Mouse (Mus musculus): Measurements from ENCODE around the gene B3gat1.

The B3gat1 gene

DNA sequence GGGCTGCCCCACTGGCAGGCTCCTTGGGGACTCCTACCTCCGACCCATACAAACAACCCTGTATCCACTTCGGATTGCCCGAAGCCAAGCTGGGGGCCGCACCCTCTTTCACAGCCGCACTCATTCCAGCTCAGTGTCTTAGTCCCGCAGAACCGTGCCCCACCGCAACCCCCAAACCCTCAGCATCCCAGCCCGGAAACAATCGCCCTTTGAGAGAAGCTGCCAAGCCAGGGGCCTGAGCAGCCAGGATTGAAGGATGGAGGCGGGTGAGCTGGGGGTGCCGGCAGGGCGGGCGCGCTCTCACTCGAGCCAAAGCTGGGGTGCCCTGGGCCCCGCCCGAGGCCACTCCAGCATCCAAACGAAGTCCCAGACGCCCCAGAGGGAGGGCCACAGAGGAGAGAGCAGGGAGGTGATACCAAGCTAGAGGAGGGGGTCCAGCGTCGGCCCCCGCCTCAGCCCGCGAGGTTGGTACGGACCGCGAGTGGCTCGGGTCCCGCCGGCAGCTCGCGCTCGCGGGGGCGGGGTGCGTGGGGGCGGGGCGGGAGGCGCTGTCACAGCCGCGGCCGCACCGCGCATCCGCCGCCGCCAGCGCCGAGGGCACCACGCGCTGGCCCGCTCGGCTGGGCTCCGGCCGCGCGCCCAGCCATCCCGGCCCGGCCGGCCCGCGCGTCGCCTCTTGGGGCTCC, at the start of gene B3gat1:
Gene B3gat1 (plus strand): TSS at position 523 of the 686 bp plus-strand sequence.
- no peak for DNase-seq (ENCODE audit: low read depth)

- no peak for DNase-seq (ENCODE audit: low read depth)
Measured at GRCm38 (mm10) chr9:26689171-26689570, 44.4 kb upstream of the B3gat1 start.

DNA sequence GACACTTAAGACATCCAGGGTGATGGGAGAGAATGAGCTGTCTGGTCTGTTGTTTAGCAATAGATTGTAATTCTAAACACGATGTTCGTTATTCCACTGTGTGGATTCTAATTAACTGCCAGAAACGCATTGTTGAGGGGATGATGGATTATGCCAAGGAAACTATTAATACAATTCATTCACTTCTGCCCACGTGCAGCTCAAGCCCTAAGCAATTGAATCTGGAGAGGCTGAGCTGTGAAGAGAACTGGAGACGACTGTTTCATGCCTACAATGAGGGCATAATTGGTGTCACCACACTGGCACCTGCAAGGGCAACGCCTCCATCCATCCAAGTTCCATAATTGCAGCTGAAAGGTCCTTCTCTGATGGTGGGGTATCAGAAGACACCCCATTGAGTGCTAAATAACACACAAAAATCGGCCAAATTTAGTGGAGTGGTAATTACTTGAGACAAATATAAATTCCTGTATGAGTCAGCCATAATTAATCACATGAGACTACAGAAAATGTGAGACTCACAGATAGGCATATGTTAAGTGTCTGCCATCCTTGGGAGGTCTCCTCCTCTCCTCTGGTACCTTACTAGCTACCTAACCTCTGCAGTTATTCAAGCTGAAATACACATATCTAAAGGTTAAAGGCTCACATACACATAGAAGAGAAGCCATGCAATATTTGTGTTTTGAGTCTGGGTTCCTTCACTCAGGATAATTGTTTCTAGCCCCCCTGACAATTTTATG, 43.4 kb upstream of the B3gat1 start:
- DNase-seq (ENCODE audit: low read depth) = no peak

DNA sequence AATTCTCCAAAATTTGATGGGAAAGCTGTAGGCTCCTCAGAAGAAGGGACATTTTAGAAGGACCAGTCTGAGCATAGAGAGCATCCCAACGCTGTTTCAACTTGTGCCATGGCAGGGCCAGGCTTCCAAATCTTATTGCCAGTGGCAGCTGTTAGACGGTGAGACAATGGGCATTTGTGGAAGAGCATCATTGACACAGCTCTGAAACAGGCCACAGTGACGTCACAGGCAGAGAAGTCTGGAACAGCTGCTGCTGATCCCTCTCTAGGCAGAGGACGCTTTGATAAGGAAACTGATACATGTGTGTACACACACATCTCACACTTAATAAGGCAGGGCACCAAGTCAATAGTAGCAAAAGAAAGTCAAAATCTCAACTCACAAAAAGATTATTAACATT, 40.9 kb upstream of the B3gat1 start:
- no peak for DNase-seq (ENCODE audit: low read depth)

- DNase-seq (ENCODE audit: low read depth) = no peak
Measured at GRCm38 (mm10) chr9:26694656-26695055, 38.9 kb upstream of the B3gat1 start.

GRCm38 (mm10) chr9:26695178-26695577, 38.4 kb upstream of the B3gat1 start:
- DNase-seq (ENCODE audit: low read depth) = no peak

- DNase-seq (ENCODE audit: low read depth) = no peak
Measured at GRCm38 (mm10) chr9:26698286-26698685, 35.2 kb upstream of the B3gat1 start.

DNA sequence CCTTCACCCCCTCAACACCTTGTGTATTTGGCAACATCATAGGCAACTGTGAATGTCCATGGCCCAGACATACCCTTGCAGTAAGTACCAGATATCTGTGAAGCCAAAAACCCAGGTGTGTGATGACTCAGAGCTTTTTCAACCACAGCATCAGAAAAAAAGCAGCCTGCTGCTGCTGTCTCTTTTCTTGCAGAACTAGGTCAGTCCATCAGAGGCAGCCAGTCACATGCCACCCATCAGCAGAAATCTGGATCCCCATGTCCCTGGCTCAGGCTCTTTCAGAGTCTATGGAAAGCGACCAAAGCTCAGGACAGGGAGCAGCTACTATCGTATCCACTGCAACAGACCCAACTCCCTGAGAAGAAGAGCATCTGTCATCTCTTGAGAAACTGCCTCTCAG, 33.2 kb upstream of the B3gat1 start:
- no peak for DNase-seq (ENCODE audit: low read depth)

GRCm38 (mm10) chr9:26718388-26718787, 15.1 kb upstream of the B3gat1 start:
- no peak for DNase-seq (ENCODE audit: low read depth)

- no peak for DNase-seq (ENCODE audit: low read depth)
Measured at GRCm38 (mm10) chr9:26721771-26722170, 11.8 kb upstream of the B3gat1 start.

DNA sequence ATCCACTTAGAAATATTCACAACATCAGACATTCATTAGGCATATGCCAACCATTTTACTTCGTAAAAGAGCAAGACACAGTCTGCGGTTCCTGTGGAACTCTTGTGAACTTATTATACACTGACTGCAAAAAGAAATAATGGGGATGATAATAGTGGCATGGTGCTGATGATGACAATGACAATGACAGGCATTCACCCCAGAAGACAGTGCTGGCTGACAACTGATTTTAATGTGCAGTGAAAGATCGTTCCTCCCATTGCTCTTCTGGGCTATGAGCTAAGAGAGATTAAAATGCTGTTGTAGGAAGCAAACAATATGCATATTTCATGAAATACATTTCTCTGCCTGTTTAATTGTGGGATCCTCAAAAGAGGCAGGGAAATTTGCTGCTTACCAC, 7.8 kb upstream of the B3gat1 start:
- DNase-seq (ENCODE audit: low read depth) = no peak

DNA sequence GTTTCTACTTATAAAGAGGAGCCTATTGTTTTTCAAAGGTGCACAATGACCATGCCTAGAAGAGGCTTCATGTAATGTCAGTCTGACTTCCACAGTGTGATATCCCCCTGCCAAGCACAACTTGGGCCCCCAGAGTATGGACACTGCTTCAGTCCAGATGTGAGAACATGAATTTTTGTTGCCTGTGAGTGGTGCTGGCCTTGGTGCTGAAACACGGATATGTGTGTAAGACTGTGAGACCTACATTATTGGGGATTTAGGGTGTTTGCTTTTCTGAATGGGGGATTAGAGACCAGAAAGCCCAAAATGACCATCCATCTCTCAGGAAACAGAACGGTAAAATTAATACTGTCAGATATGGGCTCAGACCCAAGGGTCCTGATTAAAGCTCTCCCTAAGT, 6.1 kb upstream of the B3gat1 start:
- DNase-seq (ENCODE audit: low read depth) = no peak

GRCm38 (mm10) chr9:26728556-26728955, 5.0 kb upstream of the B3gat1 start:
- DNase-seq (ENCODE audit: low read depth) = no peak

GRCm38 (mm10) chr9:26733986-26734385, 458 bp downstream of the B3gat1 start:
- no peak for DNase-seq (ENCODE audit: low read depth)

GRCm38 (mm10) chr9:26737116-26737515, 3.6 kb downstream of the B3gat1 start:
- no peak for DNase-seq (ENCODE audit: low read depth)

DNA sequence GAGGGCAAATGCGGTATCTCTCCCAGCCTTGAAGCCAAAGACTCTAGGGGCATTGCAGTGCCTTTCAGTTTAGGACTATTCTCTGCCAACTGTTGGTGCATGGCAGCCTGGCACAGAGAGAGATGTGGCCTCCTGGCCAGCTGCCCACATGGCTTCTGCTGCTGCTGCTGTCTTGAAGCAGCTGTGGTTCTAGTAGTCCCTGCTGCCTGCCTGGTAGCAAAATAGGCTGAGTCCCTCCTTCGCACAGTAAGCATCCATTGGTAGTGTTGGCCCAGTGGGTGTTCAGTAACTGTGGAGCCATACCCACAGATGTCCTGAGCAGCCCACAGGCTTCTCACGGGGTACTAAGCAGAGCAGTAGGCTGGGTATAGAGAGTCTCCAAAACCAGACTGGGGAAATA, 9.3 kb downstream of the B3gat1 start:
- DNase-seq (ENCODE audit: low read depth) = no peak

GRCm38 (mm10) chr9:26747121-26747520, 13.6 kb downstream of the B3gat1 start:
- no peak for DNase-seq (ENCODE audit: low read depth)

DNA sequence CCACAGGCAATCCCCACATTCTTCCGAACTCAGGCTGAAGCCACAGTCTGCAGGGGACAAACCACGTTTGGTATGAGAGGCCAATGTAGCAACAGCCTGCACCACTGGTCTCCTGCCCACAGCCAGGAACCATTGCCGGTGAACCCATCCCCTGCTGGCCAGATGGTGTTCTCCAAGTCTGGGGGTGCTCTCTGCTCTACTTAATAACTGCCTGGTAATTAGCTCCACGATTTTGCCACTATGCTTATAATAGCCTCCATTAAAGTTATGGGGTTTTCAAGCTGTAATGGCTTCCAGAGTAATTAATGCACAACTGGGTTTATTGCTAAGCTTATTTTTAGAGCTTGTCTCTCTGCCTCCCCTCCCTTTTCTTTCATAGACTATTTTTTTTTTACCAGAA, 15.4 kb downstream of the B3gat1 start:
- DNase-seq (ENCODE audit: low read depth) = no peak

- no peak for DNase-seq (ENCODE audit: low read depth)
Measured at GRCm38 (mm10) chr9:26760081-26760480, 26.6 kb downstream of the B3gat1 start.

DNA sequence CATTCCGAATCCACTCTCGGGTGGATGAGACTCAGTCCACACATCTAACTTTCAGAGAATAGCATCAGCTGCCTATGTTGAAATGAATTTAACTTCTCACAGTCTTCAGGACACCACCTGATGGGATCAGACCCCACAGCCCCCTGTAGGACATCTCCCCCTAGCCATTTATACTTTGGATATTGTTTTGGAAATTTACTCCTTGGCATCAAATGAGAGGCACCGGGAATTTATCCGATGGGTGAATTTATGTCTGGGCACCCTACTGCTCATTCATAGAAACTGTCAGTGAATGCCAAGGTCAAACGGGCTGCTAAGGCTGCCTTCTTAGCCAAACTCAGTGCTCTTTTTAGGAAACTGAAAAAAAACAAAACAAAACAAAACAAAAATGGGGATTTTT, 27.0 kb downstream of the B3gat1 start:
- no peak for DNase-seq (ENCODE audit: low read depth)

GRCm38 (mm10) chr9:26762477-26762876, 28.9 kb downstream of the B3gat1 start:
- DNase-seq (ENCODE audit: low read depth) = no peak

DNA sequence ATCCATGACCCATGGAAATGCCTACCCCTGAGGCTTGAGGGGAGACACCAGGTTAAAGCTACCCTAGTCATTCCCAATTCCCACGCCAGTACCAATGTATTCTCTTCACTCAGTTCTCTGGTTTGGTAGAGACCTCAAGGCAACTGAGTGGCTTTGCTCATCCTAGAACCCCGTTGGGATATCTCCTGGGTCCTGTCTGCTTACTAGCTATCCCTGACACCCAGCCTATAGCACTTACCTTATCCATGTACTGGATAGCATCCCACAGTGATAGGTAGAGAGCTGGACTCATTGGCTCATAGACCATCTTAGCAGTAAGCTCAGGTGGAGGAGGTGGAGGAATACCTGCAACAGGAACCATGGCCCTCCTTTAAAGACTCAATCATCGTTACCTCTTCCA, 34.7 kb downstream of the B3gat1 start:
- DNase-seq (ENCODE audit: low read depth) = no peak

DNA sequence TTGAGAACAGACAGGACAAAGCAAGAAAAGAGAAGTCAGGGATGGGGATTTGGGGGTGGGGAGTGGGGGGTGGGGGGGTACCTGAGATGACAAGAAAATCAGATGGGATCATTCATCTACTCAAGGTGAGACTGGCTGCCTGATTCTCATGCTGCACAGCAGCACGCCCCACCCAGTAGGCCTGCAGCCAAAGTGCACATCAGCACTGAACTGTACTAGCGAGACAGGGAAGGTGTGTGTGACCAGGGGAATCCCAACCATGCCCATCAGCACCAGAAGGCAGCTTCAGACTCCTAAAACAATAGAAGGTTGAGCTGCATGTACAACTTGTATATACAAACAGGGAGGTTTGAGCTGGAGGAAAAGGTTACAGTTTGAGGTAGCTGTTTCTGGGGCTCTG, 42.2 kb downstream of the B3gat1 start:
- DNase-seq (ENCODE audit: low read depth) = no peak
